Mouse (Mus musculus) frontal cortex, adult 2 months (tissue): ENCODE measurements around the gene Zfp142. TPM values are rescaled to one million over a fixed set of nuclear protein-coding genes. Genes with fewer than 3 reads are reported as not detected.
A peak's percentile ranks its signal among the peaks of the same experiment; 100 is the strongest.

Experiments
- DNase-seq, 2 experiments: peaks; one replicate each; pipeline ENCODE4 v3.0.0; 2022; ENCODE audit warnings: low spot score in 1 of 2; ENCODE audit errors: extremely low spot score in 1 of 2
- polyA plus RNA-seq: library from polyadenylated mRNA; depleted of rRNA; stranded (reverse); fragments of >200 nt; gene quantifications from 2 replicates; pipeline ENCODE4 v1.2.3, GENCODE M21; 2012; rRNA removed

Zfp142 gene
- polyA plus RNA-seq, result 23.4 and 24.8 TPM in 2 replicates

DNA sequence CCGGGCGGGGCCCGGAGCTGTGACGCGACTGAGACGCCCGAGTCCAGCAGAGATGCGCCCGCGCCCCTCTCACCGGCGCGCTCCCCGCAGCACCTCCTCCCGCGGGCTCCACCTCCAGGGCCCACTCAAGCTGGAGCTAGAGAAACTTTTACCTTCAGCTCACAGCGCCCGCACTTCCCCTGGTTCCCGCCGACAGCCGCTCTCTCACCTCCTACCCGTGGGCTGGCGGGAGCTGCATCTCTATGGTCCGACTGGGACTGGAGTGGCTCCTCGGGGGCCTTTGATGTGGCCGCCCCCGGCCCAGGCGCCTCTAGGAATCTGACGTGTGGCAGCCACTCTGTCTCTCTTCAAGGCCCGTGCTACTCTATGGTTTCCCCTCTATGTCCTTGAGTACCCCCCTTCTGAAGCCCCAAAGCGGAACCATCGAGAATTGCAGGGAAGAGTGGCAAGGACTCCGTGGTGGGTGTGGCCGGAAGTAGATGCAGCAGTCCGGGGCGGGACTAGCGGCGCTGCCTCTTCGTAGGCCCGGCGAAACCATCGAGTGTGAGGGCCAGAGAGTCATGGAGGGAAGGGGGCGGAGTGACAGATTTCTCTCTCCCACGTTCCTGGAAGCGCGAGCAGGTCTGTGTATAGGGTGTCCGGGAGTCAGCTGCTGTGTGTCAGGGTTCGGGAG is at the start of gene Zfp142, which contains the start of gene Bcs1l:
TSS of gene Zfp142 (minus strand) at position 474 of the 673 bp plus-strand sequence.
TSS of gene Bcs1l (plus strand) at position 517 of the 673 bp plus-strand sequence.
- DNase-seq, result peak; percentile 99

DNA sequence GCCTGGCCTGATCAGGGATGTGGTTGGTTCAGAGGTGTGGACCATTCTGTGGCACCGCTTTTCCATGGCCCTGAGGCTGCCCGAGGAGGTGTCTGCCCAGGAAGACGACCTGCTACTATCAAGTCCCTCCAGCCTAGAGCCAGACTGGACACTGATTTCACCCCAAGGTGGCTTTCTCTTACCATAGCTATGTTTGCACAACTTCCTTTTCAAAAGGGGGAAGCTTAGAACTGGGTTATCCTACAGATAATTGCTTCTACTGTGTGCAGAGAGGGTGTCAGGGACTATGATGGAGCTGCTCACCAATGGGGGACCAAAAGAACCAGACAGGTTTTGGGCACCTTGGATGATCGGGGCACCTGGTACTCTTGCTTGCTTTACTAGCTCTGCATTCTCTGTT is 44.7 kb upstream of the Zfp142 start:
- DNase-seq, result no peak

- DNase-seq, result no peak
These were observed 40.0 kb upstream of the Zfp142 start for GRCm38 (mm10) chr1:74628001-74628400.

GRCm38 (mm10) chr1:74626076-74626475 is 38.0 kb upstream of the Zfp142 start:
- no peak for DNase-seq

DNA sequence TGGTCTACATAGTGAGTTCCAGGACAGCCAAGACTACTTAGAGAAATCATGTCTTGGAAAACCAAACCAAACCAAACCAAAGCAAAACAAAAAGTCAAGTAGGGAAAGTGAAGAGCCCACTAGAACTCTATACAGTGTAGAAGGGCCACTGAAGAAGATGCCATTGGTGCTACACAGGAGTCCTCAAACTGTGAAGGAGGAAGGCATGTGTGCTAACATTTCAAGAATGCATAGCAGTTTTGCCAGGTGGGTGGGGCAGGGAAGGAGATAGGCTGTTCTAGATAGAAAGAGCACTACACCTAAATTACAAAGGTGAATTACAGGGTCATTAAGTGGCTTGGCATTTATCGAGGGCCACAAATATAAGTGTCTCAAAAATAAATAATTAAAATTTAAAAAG is 36.1 kb upstream of the Zfp142 start:
- no peak for DNase-seq

DNA sequence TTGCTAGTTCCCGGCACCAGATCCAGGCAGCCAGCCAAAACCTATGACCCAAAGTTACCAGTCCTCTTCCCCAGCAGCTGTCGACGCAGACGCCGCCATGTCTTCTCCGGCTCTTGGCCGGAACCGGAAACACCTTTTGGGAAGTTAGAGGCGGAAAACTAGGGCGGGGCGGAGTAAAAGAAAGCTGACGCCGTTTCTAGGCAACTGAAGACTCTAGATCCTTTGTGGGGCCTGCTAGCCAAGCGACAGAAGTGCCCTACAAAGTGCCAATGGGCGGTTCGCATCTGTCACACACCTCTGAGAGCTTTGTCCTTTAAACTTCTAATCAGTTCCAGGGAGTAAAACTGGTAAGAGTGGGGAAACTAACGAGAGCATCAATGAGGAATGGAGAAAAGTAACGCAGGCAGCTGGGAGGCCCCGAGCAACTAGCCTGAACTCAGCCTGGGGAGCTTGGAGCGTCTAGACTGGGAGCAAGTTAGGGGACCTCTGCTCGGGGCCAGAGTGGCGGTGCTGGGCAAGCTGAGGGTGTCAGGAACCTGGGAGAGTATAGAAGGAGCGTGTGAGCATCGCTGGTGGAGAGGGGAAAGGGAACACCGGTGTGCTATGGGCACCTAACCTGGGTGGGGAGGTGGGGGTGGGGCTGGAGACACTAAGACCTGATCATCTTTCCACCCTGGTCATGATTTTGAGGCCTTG is 13.4 kb upstream of the Zfp142 start, which contains the start of the genes Rnf25 and Stk36:
TSS of gene Rnf25 (minus strand) at position 131 of the 696 bp plus-strand sequence.
TSS of gene Stk36 (plus strand) at position 179 of the 696 bp plus-strand sequence.
- DNase-seq, result peak; percentile 82 to 92

DNA sequence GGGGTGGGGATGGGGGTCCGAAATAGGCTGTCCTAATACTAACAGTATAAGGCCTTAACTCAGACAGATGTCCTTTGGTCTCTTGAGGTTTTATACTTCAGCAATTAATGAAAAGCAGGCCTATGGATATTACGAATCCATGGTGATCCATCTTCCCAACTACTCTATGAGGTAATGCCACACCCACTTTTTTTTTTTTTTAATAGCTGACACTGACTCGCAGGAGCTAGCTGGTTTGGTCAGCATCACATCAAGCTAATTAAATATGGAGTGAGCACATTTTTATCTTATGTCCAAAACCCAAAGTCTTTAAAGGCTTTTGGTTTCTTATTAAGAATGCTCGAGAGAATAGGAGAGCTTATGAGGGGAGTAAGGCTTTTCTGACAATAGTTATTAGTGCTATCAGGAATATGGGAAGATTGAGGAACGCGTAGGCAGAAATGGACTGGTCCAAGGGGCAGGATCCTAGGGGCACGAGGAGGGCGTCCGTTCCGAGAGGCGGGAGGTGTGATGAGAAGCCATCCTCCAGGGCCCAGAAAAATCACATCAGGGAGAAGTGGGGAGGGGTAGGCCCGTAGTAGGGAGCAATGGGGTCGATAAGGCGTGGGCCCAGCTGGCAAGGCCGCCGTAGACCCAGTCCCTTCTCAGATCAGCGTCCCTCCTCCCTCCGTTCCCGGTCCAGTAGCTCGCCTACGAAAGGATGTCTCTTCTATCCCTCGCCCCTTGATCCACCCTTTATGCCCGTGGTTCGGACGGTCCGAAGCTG is 12.6 kb upstream of the Zfp142 start:
- DNase-seq, result no peak

DNA sequence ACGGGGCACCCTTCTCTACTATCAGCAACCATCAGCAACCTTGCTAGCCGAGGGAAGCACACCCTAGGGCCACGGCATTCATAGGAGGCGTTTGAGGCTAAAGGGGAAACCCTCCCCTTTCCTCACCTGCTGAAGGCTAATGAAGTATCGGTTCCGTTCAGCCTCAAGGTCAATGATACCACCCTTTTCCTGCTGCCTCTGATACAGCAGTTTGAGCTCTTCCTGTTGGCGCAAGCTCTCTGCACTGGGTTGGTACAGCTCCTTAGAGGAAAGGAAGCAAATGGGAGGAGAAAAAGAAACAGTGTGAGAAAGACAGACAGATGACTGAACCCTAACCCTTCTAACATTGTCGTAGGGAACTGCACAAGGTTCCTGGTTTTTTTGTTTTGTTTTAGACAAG is 6.4 kb upstream of the Zfp142 start:
- no peak for DNase-seq

DNA sequence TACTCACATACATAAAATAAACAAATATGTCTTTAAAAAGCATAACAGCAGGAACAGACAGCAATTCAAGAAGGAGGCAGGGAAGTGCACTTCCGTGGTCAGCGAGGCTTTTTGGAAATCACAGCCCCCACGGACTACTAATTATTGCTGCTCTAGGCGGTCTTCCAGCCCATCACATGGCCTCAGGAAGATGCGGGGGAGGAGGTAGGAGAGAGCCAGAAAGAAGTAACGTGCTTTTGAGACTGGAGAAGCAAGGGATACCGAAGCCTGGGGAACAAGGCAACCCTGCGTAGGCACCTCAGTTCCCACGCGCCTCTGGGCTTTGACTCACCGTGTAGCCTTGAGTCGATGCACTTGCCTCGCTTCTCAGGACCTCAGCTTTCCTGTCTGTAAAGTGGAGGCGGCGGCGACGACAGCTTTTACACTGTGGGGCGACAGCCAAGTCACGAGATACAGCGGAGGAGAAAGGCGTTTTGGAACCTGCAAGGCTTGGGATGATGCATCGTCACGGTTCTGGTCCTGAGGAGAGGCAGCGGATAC is 743 bp downstream of the Zfp142 start:
- peak in 1 of 2 experiments; percentile 85 for DNase-seq

- no peak for DNase-seq
These were observed 3.2 kb downstream of the Zfp142 start for GRCm38 (mm10) chr1:74584616-74585398.

- no peak for DNase-seq
These were observed 5.4 kb downstream of the Zfp142 start for GRCm38 (mm10) chr1:74582621-74583020.

GRCm38 (mm10) chr1:74569739-74570719 is 18.0 kb downstream of the Zfp142 start:
- peak in 1 of 2 experiments; percentile 16 for DNase-seq

DNA sequence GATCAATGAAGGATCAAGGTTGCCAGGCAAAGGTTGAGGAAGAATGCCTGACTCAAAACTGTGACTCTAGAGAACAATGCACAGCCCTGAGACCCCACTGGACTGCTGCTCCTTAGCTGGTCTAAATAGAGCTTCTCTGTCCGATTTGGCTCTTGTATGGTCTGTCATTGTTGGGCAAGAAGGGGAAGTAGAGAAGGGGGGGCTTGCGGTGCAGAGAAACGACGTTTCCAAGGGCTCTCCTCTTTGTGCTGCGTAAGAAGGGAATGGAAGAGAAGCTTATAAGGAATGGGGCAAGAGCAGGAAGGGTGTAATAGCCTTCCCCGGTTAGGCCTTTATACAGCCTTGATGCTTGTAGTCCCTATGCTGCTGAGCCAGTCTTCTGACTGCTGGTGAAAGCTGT is 22.2 kb downstream of the Zfp142 start:
- no peak for DNase-seq

- no peak for DNase-seq
These were observed 29.0 kb downstream of the Zfp142 start for GRCm38 (mm10) chr1:74559061-74559460.

DNA sequence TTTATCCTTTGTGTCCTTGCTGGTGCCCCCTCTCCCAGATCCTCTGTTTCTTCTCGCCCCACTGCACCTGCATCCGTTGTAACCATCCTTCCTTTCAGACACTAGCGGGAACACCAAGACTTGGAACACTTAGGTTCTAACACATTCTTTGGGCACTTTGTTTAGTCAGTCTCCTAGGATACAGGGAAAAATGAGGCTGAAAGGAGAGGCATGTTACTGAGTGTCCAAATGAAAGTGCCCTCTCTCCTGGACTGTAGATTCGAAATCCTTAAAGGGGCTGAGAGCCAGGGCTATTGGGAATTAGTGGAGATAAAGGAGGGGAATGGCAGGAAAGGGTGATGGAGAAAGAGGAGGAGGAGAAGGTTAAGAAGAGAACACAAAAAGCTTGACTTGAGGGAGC is 43.9 kb downstream of the Zfp142 start, which contains the start of gene Usp37:
TSS of gene Usp37 (minus strand) at position 101 of the 400 bp plus-strand sequence.
- DNase-seq, result no peak

DNA sequence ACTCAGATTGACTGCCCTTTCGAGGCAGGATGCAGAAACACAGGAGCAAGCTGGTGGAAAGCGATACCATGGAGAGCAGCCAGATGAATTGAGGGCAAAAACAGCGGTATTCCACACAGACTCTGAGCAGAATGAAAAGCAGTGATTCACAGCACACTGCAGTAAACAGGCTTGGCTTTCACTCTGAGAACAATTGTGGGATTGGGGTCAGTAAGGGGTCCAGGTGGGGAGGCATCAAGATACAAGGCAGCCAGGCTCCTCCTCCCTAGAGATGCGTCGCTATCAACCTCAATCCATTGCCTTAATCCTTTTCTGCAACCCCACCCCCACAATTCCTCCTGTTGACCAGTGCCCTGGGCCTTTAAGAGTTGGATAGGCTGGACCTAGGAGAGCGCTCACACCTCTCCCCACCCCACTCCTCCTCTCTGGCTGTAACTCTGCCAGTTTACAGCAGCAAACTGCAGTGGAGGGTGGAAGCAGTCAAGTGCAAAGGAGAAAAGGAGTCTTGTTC is 45.5 kb downstream of the Zfp142 start, which contains the start of gene Plcd4:
TSS of gene Plcd4 (plus strand) at position 438 of the 511 bp plus-strand sequence.
- peak; percentile 11 to 46 for DNase-seq

GRCm38 (mm10) chr1:74538650-74539049 is 49.4 kb downstream of the Zfp142 start:
- peak; percentile 14 to 41 for DNase-seq

DNA sequence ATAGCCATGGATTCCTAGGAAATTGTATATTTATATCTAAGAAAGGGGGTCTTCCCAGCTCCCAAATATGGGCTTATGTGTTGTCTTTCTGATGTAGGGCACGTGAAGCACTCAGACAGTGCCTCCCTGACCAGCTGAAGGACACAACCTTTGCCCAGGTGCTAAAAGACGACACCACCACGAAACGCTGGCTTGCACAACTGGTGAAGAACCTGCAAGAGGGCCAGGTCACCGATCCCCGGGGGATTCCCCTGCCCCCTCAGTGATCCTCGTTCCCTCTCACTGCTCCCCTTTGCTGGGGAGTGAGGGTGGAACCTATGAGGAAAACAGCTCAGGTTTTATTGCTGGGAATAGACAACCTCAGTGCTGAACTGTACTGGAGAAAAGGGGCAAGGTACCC is 59.5 kb downstream of the Zfp142 start:
- DNase-seq, result no peak
